Mouse (Mus musculus): Measurements from ENCODE around the gene Zfp663.
A peak's percentile ranks its signal among the peaks of the same experiment; 100 is the strongest.

The Zfp663 gene

DNA sequence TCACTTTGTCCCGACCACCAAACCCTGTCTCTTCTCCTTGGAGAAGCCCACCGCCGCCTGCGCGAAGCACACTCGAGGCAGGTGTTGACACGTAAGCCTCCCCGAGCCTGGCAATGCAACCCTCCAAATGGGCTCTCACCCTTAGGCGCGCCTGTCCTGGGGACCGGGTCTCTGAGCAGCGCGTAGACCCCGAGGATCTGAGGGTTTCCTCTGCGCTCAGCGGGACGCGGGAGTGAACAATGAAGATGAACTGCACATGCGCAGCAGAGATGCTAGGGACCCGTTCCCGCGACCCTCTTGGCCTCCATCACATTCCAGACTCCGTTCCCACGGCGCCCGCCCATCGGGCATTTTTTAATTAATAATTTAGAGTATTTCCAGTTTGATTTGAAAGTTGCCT, at the start of gene Zfp663:
TSS of gene Zfp663 (minus strand) at position 234 of the 400 bp plus-strand sequence.
- no peak for DNase-seq

DNA sequence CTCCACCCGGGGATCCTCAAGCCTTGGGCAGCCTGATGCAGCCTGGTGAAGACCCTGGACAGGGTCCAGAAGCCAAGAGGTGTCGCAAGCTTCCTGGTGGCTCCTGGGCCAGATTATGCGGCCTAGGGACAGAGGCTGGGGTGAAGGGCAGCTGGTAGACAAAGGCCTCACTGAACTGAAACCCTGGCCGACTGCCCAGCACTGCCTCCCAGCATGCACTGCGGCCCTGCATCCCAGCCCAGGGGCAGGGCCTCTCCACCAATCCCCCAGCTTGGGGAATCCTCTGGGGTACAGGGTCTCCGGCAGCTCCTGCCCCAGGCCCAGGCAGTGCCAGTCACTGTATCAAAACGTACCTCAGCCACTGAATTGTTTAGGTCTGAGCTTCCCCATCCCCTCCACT, 48.8 kb upstream of the Zfp663 start:
- no peak for DNase-seq

DNA sequence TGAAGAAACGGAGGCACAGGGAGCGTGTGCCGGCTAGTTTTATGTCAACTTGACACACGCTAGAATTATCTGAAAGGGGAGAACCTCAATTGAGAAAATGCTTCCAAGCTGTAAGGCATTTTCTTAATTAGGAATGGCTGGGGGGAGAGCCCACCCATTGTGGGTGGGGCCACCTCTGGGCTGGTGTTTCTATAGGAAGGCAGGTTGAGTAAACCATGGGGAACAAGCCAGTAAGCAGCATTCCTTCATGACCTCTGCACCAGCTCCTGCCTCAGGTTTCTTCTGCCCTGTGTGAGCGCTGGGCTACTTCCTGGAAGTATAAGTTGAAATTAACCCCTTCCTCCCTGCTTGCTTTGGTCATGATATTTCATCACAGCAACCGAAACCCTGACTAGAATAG, 47.3 kb upstream of the Zfp663 start:
- DNase-seq, result no peak

DNA sequence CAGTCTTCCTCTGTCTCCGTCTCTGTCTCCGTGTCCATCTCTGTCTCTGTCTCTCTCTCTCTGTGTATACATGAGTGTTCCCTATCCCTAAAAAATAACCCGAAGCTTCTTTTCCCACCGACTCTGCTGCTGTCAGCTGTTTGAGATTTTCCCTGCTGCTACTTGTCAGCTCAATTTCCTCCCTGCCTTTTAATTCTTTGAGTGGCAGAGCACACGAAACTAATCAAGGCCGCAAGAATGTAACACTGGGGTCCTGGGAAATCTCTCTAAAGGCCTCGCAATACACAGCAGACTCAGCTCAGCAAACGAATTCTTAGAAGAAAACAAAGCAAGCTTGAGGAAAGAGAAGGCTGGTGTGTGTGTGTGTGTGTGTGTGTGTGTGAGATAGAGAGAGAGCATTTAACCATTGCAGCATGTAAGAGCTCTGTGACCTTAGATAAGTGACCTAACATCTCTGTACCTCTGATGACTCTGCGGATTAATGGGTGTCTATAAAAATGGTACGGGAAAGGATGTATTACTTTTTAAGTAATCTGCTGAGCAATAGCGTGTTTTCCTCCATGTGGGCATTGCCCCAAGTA, 46.7 kb upstream of the Zfp663 start:
- no peak for DNase-seq

DNA sequence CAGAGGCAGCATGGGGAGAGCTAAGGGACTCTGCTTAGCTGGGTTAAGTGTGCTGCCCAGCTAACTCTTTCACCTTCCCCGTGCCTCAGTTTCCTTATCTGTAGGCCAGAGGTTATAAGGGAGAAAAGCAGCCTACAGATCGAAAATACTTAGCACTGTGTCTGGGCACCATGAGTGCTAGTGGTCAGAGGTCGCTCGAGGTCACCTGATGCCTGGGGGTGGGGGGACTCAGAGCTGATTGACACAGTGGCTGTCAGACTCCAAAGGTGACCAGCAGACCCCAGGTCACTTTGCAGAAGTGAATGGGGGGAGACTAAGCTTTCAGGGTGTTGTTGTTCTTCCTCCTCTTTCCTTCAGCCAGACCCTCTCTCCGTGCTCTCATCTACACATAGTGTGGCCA, 45.8 kb upstream of the Zfp663 start:
- DNase-seq, result no peak

DNA sequence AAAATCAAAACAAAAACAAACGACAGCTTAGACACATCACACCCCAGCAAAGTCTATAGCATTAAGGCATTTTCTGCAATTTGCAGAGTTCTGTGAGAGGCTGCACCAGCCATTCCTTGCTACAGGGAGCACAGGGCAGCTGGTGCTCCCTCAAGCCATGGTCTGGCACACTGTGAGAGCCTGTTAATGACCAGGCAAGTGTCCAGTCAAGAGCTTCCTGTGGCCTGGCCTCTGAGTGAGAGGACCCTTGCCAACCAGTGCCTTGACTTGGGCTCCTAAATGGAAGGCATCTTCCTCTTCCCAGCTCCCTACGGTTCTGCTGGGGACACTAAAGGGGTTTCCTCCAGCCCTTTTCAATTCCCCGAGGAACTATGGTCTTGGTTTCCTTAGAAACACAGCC, 45.4 kb upstream of the Zfp663 start:
- DNase-seq, result no peak

DNA sequence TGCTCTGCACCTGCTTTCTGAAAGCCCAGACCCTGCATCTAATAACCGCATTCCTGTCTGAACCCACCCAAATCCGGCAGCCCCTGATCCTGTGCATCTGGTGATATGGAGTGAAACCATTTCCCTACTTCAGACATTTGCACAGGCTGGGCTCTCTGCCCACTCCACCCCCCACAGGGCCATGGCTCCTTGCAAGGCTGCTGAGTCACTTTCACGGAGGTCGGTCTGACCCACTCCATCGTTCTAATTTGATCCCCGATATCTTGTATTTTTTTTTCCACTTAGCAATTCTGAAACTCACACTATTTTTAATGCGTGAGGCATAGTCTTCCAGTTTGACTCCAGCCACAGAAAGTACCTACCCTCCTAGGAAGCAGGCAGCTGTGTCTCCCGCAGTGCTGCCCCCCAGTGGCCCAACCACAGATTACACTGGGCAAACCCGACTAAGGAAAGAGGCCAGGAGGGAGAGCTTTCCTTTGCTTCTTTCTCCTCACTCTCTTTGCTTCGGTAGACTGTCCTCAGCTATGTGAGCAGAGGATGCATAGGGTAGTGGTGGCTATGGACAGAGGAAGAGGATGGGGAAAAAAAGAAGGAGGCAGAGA, 39.3 kb upstream of the Zfp663 start:
- DNase-seq, result peak; percentile 78

DNA sequence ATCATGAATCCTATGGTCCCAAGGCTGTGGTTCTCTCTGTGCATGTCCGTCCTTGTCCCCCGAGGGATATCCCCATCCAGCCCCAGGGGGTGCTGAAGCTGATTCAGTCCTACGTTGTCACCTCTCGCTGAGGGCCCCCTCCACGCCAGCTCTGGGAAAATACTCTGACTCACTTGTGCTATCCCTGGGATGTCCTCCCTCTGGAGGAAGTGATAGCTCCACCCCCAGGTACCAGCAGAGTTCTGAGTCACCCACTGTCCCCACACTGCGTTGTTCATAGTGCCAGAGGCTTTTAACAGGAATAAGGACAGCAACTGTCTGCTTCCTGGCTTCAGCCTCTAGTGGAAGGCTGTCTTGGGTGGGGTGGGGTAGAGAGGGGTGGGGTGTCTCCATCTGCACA, 36.8 kb upstream of the Zfp663 start:
- peak; percentile 37 for DNase-seq

DNA sequence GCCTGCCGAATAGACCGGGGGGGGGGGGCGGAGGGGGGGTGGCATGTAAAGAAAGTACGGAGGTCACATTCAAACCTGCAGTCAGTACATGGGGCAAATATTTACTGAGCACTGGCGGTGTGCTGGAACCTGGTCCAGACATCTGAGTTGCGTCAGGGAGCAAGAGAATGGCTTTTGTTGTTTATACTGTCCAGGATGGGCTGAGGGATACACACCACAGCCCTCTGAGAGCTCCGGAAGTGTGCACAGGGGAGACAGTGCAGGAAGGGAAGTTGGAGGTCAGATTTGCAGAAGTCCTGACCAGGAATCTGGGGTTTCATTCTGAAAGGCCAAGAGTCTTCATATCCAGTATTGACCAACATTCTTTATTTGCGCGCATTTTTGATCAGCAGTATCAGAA, 36.4 kb upstream of the Zfp663 start:
- DNase-seq, result peak; percentile 38

DNA sequence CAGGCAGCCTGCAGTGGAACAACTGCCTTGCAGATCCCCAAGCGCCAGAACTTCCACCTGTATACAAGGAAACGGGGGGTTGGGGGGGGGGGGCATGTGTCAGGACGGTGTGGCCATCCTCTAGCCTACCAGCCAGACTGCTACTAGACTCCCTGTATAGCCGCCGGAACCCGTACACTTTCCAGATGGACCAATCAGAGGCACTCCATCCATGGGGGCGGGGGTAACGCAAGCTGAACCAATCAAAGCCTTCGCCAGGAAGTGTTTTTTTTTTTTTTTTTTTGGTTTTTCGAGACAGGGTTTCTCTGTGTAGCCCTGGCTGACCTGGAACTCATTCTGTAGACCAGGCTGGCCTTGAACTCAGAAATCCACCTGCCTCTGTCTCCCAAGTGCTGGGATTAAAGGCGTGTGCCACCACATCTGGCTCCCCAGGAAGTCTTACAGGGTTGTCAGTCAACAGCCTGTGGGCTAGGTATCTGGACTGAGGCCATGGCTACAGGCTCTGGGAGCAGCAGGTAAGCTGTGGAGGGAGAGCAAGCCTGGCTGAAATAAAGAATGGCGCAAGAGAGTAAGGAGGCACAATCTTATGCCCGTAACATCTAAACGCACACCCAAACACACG, 29.7 kb upstream of the Zfp663 start:
- no peak for DNase-seq

DNA sequence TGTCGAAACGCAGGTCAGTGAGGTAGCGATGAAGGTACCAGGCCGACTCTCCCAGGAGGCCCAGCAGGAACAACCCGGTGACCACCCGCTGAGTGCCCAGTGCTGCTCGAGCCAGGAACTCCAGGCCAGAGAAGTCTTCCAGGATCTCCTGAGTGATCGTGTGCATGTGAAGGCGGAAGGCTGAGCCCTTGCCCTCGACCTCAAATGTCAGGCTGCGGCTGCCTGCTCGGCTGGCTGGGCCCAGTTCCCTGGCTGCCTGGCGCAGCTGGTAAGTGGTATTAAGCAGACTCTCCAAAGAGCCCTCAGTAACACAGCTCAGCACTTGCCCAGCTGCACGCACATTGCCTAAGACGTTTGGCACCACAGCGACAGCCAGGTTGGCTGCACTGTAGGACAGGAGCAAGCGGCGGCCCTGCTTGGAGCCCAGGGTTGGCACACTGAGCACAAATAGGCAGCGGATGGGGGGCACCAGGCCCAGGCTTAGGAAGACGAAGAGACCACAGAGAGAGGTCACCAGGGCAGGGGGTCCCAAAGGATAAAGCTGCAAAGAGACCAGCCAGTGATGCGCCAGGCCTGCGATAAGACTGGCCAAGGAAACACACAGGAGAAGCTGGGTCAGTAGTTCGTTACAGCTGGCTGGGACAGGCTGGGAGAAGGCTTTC, 29.1 kb upstream of the Zfp663 start:
- DNase-seq, result peak; percentile 57

DNA sequence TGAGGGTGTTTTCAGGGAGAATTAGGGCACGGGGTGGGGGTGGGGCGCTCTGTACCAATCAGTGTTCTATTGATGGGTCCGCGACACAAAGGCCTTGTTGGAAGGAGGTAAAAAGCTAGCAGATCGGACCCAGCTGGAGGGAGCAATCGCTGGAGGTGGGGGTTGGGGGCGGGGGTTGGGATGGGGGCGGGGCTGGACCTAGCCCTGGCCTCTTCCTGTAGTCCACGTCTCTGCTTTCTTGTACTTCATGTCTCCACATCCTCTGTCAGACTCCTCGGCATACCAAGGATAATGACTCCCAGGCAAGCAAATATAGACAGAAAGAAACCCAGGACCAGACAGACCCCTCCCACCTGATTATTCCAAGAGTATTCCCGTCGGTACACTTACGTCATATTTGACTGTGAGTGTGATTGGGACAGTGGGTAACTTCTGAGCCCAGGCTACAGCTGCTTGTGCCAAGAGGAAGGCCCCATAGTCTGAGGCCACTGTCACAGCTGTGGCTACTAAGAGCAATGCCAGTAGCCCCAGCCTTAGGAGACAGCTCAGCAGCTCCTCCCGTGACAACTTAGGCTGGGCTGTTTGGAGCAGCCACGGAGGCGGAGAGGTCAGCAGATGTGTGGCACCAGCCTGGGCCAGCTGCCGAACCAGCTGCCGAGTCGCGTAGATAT, 28.4 kb upstream of the Zfp663 start:
- DNase-seq, result peak; percentile 15

DNA sequence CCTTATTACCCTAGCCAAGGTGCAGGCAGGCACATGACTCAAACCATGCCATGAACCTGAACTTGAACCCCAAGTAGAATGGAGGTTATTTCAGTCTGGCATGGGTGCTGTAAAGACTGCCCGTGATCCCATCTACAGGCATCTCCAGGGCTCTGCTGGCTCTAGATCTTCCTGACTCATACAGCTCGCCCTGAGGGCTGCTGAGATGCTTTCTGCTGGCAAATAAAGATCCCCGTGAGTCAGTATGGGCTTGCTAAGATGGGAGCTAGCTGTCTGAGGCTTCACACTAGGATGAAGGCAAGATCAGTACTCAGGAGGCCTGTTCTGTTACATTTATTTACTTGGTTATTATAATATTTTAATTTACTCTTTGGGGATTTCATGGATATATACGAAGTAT, 23.6 kb upstream of the Zfp663 start:
- DNase-seq, result no peak

DNA sequence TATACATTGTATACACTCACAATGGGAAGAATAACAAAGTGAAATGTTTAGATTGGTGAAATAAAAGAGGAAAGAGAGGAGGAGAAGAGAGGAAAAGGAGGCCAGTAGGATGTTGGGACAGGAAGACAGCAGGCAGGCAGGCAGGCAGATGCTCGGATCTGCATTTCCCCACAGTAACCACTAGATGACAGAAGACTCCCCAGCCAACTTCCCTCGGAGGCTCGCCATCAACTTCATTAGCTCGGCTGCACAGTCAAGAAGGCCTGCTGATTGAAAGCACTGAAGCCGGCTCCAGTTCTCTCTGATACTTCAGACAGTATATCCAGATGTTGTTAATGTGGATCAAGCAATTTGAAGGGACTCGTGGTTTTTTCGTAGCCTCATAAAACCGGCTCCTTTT, 23.0 kb upstream of the Zfp663 start:
- peak; percentile 67 for DNase-seq

DNA sequence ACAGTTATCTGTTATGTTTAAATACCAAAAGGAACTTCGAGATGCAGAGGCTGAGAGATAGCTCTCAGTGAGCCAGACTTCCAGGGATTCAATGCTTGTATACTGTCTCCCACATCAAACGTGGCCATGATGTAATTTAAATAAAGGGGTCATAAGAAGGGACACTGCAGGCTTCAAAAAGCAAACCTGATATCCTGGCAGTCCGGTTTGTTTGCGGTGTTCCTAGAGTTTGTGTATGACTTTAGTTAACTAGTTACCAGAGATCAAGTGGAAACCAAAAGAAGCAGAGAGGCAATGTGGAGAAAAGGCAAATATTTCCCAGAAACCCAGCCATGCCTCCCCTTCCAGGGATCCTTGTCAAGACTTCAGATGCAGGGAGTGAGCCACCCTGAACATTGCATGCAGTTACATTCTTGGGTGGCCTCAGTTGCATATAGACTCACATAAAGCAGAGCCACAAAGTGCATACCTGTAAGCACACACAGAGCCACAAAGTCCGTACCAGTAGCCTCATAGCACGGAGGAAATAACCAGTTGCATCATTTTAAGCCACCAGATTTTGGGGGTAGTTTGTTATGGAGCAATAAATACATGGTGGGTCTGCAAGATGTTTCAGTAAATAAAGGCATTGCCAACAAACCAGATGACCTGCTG, 20.9 kb upstream of the Zfp663 start:
- no peak for DNase-seq

DNA sequence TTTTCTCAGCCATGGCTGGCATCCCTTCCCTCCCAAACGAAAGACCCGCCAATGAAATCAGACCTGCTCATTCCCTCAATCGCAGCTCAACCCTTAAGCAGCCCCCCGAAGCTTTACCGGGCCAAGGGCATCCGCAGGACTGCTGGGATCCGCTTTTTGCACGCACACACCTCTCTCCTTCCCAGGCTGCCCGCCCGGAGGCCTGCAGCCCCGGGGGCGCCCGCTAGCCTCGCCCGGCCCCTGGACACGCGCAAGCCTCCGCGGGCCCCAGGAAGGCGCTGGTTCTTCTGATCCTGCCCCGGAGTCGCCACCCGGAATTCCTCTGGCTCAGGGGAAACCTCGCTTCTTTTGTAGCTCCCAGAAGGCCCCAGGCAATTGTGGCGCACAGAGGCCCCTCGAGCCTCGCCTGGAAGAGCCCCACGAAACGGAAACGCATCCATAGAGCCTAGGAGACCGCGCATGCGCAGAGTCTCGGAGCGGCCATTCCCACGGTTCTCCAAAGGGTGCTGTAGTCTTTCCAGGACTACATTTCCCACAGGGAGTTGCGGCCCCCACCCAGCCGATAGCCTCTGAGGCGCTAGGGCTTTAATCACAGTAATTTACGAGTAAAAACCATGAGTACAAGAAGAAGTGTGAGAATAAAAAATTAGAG, 19.4 kb upstream of the Zfp663 start, which contains the start of gene Zfp334:
TSS of gene Zfp334 (minus strand) at position 416 of the 652 bp plus-strand sequence.
- peak; percentile 97 for DNase-seq

DNA sequence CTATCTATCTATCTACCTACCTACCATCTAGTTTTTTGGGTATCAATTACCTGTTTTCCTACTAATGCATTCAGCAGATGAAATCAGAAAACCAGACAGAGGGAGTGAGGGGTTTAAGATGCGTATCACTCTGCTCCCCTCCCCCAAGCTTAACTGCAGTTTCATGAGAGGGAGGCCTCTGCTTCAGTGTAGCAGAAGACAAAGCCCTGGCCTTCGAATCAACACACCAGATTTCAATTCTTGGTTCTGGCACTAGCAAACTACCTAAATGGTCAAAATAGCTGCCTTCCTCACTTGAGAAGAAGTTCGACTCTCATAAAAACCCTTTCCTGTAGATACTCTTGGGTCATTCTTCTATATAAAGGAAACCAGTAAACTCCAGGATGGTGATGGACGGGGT, 18.8 kb upstream of the Zfp663 start:
- no peak for DNase-seq

DNA sequence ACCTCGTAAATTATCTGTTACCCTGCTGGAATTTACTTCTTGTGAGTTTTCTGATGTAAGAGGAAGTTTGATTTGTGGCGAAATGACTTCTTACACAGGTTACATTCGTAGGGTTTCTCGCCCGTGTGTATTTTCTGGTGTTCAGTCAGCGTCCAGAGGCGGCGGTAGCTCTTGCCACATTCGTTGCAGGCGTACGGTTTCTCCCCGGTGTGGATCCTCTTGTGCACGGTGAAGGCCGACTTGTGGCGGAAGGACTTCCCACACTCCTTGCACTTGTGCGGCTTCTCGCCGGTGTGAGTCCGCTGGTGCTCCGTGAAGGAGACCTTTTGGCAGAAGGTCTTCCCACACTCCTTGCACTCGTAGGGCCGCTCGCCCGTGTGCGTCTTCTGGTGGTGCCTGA, 11.5 kb upstream of the Zfp663 start:
- DNase-seq, result no peak

DNA sequence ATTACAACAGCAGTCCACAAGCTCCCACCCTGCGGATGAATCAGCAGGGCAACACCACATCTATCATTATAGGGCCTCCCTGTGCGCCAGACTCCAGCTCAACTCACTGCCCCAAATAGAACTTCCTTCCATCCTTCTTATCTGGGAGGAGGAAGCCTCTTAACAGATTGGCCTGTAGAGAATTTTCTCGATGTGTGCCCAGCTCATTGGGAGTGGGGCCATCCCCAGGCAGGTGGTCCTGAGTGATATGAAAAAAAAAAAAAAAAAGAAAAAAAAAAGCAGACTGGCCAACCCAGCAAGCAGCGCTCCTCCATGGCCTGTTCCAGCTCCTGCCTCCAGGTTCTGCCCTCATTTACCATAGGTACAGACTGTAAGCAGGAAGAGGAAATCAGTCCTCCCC, 7.5 kb upstream of the Zfp663 start:
- DNase-seq, result no peak

DNA sequence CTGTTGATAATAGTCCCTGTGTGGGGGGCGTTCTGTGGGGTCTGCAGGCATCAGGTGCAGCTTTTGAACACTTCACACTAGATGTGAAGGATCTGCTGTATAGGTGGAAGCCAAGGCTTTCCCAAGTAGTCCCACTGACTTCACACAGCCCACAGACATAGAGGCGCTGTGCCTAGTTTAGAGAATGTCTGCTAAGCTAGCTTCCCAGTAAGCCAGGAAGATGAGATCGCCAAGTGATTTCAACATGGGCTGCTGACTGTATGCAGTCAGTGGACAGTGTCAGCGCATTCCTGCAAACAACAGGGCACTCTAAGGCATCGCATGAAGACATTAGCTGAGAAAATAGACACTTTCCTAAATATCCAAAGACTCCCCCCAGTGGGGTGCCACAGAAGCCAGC, 6.9 kb upstream of the Zfp663 start:
- no peak for DNase-seq

DNA sequence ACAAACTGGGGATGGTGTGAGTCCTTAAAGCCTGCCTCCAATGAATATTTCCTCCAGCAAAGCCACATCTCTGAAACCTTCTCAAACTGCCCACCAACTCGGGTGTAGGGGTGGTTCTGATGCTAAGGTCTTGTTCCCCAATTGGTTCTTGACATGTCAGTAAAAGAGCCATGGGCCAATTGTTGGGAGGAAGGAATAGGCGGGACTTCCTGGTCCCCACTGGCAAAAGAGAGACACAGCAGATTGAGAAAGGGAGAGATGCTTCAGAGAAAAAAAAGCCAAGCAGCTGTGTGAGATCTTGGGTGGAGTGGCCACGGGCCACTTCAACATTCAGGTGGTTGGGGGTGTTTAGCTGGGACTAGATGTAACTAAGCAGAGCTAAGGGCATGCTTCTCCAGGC, 2.5 kb upstream of the Zfp663 start:
- DNase-seq, result no peak

DNA sequence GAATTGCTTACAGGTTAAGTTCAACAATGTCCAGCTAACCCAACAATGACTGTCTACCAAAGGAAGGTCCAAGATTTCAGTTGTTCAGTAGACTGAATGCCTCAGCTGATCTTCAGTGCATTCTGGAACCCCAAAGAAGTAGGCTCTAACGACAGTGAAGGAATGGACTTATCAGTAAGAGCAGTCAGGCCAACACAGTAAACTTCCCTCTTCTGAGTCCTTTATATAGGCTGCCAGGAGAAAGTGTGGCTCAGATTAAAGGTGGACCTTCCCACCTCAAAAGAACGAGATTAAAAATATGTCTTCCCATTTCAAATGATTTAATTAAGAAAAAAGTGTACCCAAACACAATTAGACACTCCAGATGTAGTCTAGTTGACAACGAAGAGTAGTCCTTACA, 1.8 kb upstream of the Zfp663 start:
- no peak for DNase-seq
